Mouse (Mus musculus) retina, adult 2 months (tissue): ENCODE data around the gene Myo10.
A peak's percentile ranks its signal among the peaks of the same experiment; 100 is the strongest.

Experiments
- DNase-seq: peaks from one replicate; pipeline ENCODE4 v3.0.0-alpha.2; 2012; ENCODE audit warnings: low read depth, low spot score

Gene Myo10

GRCm38 (mm10) chr15:25842462-25843085 is 220.2 kb downstream of the Myo10 start:
- DNase-seq = no peak

DNA sequence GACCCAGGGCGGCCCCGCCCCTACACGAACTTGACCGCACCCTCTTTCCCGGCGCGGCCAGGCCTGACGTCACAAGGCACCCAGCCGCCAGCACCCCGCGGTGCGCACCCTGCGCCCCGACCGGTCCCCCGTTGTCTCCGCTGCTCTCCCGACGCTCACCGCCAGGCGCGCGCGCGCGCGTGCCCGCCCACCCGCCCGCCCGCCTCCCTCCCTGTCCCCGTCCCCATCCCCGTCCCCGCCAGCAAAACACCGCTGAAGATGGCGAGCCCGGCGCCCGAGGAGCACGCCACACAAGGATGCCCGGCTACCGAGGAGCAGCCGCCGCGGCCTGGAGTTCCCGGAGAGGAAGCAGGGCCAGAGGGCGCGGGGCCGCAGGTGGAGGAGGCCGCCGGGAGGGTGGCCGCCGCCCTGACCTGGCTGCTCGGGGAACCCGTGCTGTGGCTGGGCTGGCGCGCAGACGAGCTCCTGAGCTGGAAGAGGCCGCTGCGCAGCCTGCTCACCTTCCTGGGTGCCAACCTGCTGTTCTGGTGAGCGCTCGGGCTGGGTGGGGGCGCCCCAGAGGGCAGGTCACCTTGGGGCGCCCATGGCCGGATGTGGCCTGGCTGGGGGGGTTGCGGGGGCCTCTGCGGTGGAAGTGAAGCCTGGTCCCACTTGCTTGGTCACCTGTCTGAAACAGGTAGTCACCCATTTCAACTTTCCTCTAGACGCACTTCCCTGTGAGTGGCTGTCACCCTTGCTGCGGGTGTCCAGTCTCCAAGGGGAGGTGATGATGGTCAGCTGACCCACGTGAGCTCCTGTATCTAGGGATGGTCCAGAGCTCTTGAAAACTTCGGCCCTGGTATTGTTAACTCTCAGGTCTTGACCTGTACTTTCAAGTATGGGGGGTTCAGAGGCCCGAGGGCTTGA is 221.0 kb downstream of the Myo10 start, which contains the start of gene Retreg1:
Retreg1 (plus strand) TSS at position 95 of the 906 bp plus-strand sequence.
- peak; percentile 30 for DNase-seq

- DNase-seq = no peak
These were observed 221.8 kb downstream of the Myo10 start for GRCm38 (mm10) chr15:25844013-25844570.

DNA sequence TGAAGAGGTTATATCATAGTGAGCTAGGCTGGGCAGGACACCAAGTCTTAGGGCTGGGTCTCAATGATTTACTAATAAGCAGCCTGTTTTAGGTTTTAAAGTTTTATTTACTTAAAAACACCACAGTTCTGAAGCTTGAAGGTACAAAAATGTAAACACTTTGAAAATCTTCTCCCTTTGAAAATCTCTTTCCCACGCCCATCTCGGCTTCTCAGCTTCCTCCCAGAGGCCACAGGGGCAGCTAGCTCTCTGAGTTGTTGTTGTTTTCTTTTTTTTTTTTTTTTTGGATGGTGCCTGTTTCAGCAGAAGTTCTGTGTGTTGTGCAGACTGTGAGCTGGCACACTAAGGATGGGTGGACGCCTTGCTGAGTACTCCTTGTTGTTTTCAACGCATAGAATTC is 222.4 kb downstream of the Myo10 start:
- DNase-seq = no peak

GRCm38 (mm10) chr15:25847576-25848168 is 225.3 kb downstream of the Myo10 start:
- no peak for DNase-seq

- DNase-seq = no peak
These were observed 228.2 kb downstream of the Myo10 start for GRCm38 (mm10) chr15:25850552-25850951.

- no peak for DNase-seq
These were observed 232.1 kb downstream of the Myo10 start for GRCm38 (mm10) chr15:25854270-25854904.

DNA sequence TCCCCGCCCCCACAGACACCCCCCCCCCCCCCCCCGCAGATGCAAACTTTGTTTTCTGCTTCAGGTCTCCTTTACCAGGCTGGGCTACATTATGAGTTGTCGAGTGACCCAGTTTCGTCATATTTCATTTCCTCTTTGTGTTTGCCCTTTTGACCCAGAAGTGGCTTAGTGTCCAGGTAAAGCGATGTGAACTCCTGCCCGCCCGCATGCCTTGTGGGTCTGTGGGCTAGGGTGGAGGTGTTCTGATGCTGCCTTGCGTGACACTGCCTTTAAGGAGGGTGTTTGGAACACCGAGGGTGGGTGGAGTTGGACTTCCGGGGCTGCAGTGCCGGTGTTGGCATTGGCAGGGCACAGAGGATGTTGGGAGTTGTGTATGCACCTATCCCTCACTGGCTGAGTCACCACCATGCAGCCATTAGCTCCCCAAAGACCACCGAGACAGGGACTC is 236.3 kb downstream of the Myo10 start:
- no peak for DNase-seq

DNA sequence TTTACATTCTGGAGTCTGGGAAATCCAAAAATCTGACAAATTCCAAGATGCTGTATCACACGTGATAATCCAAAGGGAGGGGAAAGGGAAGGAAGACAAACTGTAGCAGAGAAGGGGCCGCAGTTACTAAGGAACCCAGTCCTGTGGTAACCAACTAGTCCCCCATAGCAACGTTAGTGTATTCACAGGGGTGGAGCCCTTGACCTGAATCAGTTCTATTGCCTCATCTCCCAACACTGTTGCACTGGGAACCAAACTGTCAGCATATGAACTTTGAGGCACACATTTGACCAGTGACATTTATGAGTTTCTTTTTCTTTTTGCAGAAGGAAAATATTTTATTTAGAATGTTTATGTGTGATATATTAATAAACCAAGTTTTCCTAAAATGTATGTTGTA is 237.1 kb downstream of the Myo10 start:
- DNase-seq = no peak

DNA sequence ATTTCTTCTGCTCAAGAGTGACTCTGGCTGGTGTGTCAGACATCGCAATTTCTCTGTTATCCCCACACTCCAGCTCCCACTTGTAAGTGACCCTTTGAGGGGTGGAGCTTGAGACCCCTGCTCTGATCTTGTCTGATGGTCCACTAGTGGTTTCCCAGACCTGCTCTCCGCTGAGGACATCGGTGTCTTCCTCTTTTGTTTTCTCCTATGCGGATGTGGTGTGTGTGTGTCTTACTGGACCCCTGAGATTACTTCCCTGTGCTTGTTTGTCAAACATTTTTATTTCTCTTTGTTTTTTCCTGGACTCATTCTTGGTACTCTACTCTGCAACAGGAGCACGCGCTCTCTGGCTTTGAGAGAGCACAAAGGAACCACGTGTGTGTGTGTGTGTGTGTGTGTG is 239.6 kb downstream of the Myo10 start:
- no peak for DNase-seq
